Mouse (Mus musculus) bone marrow, adult 2 months (tissue): Measurements from ENCODE around the gene Wapl. TPM values are rescaled to one million over a fixed set of nuclear protein-coding genes. Genes with fewer than 3 reads are reported as not detected.

ENCODE experiments used
- H3K27ac ChIP-seq: fragments of 200-500 bp; 2 replicates; pipeline ENCODE4 v1.5.1; 2012; ENCODE audit warnings: low read depth, mild to moderate bottlenecking, control low read depth, inconsistent platforms, low read length; ENCODE audit not compliant: control insufficient read depth, poor library complexity, insufficient read depth
- H3K4me1 ChIP-seq: fragments of 200-500 bp; 2 replicates; pipeline ENCODE4 v1.6.1; 2011; ENCODE audit warnings: low read length; ENCODE audit not compliant: control insufficient read depth, insufficient read depth
- H3K4me3 ChIP-seq: fragments of 200-500 bp; replicated peaks from 2 replicates; pipeline ENCODE3; 2011; ENCODE audit warnings: mild to moderate bottlenecking, low read depth, low read length, control low read depth; ENCODE audit not compliant: control insufficient read depth
- CTCF ChIP-seq: fragments of 200-500 bp; IDR thresholded peaks from 2 replicates; pipeline ENCODE4 v1.5.1; 2011; ENCODE audit warnings: low read length, control low read depth; ENCODE audit not compliant: control insufficient read depth, insufficient read depth
- POLR2A ChIP-seq: fragments of 200-500 bp; IDR thresholded peaks from 2 replicates; pipeline ENCODE4 v1.6.1; 2011; ENCODE audit warnings: low read depth, mild to moderate bottlenecking, control low read depth, low read length, borderline replicate concordance; ENCODE audit not compliant: control insufficient read depth
- WGBS: fragments of 180-500 bp; shearing (Covaris S2); methylation state at CpG from one replicate; pipeline ENCODE4 v1.1.7; 2018; 5-methylcytosine and 5-hydroxymethylcytosine counted together
- polyA plus RNA-seq: library from polyadenylated mRNA; stranded (reverse); fragments of >200 nt; gene quantifications from 2 replicates; pipeline ENCODE4 v1.2.4, GENCODE M21; 2011; ENCODE audit warnings: low replicate concordance; ENCODE audit not compliant: missing spikeins, insufficient read depth, insufficient read length

Gene Wapl
- polyA plus RNA-seq, 1 experiment = 131 TPM

- TF ChIP-seq POLR2A (no peak), CTCF (no peak)
- WGBS = 25% methylated on average over 3 of the region's 3 CpGs
- H3K4me1 ChIP-seq = no peaks in the 10 kb centered on the region
- no peak overlapping the region for H3K4me3 ChIP-seq
- no peak overlapping the region for H3K27ac ChIP-seq
These were observed 39.1 kb downstream of the Wapl start for GRCm38 (mm10) chr14:34712857-34713256.

GRCm38 (mm10) chr14:34718150-34718549 is 44.4 kb downstream of the Wapl start:
- H3K27ac ChIP-seq = no peak overlapping the region
- H3K4me3 ChIP-seq = no peak overlapping the region
- H3K4me1 ChIP-seq = no peaks in the 10 kb centered on the region
- WGBS = 61% methylated on average over 3 of the region's 3 CpGs
- TF ChIP-seq POLR2A = no peak
- no peak for TF ChIP-seq CTCF

GRCm38 (mm10) chr14:34727709-34728108 is 54.0 kb downstream of the Wapl start:
- Histone ChIP-seq H3K4me3 (no peak overlapping the region), H3K27ac (no peak overlapping the region), H3K4me1 (no peaks in the 10 kb centered on the region)
- TF ChIP-seq POLR2A (no peak), CTCF (no peak)
- whole genome bisulfite sequencing = 96% methylated on average over 2 of the region's 2 CpGs

GRCm38 (mm10) chr14:34735405-34735804 is 61.7 kb downstream of the Wapl start:
- WGBS = 84% methylated on average over 5 of the region's 5 CpGs
- no peak overlapping the region for H3K27ac ChIP-seq
- TF ChIP-seq CTCF (no peak), POLR2A (no peak)
- H3K4me3 ChIP-seq = no peak overlapping the region
- H3K4me1 ChIP-seq = no peaks in the 10 kb centered on the region

DNA sequence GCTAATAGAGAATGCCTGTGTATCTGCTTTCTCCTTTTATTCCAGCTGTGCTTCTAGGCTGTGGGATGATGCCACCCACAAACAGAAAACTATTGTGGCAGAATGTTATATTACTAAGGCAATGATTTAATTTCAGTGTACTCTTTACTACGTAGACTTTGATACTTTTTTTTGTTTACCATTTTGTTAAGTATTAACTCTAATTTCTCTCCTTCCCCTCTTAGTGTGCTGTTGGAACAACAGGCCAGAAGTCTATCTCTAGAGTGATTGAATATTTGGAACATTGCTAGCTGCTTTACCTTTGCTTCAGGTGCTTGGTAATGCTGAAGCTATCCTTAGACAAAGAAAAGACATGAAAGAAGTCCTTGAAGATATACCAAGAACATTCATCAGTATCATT is 71.7 kb downstream of the Wapl start:
- H3K4me3 ChIP-seq = no peak overlapping the region
- H3K27ac ChIP-seq = no peak overlapping the region
- H3K4me1 ChIP-seq = no peaks in the 10 kb centered on the region
- WGBS = 94% methylated on average over 1 of the region's 1 CpGs
- TF ChIP-seq CTCF (no peak), POLR2A (no peak)

DNA sequence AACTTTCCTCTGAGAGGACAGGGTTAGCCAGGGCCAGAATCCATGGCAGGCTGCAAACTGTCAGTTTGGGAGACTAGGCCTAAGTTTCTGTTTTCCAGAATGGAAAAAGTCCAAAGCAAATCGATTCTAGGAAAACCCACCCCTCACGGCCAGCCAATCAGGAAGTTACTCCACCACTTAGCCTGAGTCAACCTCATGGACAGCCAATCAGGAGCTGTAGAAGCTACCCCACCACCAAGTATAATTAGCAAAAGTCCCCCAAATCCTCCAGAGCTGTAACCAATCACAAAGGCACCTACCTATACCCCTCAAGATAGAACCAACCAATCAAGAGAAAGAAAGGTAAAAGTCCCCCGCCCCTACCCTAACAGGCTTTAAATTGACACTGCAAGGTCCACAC is 82.0 kb downstream of the Wapl start:
- WGBS = 74% methylated on average over 3 of the region's 3 CpGs
- Histone ChIP-seq H3K4me1 (0 out of 2 replicates have a peak, but pooled peaks cover 2% of the 10 kb centered on the region), H3K4me3 (no peak overlapping the region), H3K27ac (no peak overlapping the region)
- no peak for TF ChIP-seq CTCF
- no peak for TF ChIP-seq POLR2A

- Histone ChIP-seq H3K27ac (no peak overlapping the region), H3K4me1 (0 out of 2 replicates have a peak, but pooled peaks cover 2% of the 10 kb centered on the region), H3K4me3 (no peak overlapping the region)
- 82% methylated on average over 2 of the region's 2 CpGs for WGBS
- TF ChIP-seq CTCF (no peak), POLR2A (no peak)
These were observed 86.2 kb downstream of the Wapl start for GRCm38 (mm10) chr14:34759938-34760337.

DNA sequence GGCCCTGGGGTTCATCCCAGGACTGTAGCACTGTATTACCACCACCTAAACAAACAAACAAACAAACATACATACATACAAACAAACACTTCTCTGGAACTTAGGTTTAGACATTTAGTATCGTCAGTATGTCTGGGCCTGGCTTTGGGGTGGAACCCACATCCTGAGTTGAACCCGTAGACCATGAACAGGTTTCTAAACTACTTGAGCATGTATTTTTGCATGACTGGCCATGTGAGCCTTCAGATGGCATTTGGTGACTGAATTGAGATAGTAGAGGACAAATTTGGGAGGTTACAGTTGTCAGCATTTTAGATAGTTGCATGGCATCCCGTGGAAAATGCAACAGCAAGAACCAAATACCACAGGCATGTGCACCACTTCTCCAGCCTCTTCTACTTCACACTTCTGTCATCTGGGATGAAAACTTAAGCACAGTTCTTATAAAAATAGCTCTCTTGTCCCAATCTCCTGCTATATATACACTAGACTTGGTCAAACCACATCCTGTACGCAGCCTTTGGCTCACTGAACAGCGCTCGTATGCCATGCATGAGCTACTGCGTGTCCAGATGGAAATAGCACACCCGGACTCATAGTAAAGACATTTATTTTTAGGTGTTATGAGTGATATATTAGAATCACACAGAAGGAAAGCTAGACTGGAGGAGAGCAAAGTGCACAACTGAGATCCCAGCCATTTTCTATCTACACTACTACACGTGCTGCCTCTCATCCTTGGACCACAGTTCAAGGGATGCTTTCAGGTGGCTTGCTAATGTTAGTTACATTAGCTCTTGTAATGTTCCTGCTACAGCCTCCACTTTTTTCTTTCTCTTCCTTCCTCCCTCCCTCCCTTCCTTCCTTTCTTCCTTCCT is 87.6 kb downstream of the Wapl start:
- 74% methylated on average over 9 of the region's 9 CpGs for WGBS
- Histone ChIP-seq H3K27ac (no peak overlapping the region), H3K4me3 (no peak overlapping the region), H3K4me1 (0 out of 2 replicates have a peak, but pooled peaks cover 2% of the 10 kb centered on the region)
- TF ChIP-seq POLR2A = no peak
- no peak for TF ChIP-seq CTCF
